Mouse (Mus musculus) embryonic stem cell, embryonic (primary cell): Measurements from ENCODE around the gene Ska3.
"Not testable (repeated sequence)": the region's sequence is repeated elsewhere in the genome, so short reads cannot be mapped to it uniquely, and the experiment has no call there.

Experiments used
- CTCF ChIA-PET, 4 experiments: fragments of 300-600 bp in 2 of 4; fragments of 350-600 bp in 2 of 4; sonication (Branson Sonifier 250); formaldehyde crosslinking; loops; one replicate each; lab custom pipeline; 2022; ENCODE audit warnings: inconsistent platforms in 2 of 4; lab: Charles Lee
- POLR2A ChIA-PET, 4 experiments: fragments of 300-600 bp in 2 of 4; fragments of 350-600 bp in 2 of 4; sonication (Branson Sonifier 250); formaldehyde crosslinking; loops; one replicate each; lab custom pipeline; 2022; ENCODE audit warnings: antibody characterized with exemption in 4 of 4, inconsistent platforms in 1 of 4; lab: Charles Lee

Ska3 gene

DNA sequence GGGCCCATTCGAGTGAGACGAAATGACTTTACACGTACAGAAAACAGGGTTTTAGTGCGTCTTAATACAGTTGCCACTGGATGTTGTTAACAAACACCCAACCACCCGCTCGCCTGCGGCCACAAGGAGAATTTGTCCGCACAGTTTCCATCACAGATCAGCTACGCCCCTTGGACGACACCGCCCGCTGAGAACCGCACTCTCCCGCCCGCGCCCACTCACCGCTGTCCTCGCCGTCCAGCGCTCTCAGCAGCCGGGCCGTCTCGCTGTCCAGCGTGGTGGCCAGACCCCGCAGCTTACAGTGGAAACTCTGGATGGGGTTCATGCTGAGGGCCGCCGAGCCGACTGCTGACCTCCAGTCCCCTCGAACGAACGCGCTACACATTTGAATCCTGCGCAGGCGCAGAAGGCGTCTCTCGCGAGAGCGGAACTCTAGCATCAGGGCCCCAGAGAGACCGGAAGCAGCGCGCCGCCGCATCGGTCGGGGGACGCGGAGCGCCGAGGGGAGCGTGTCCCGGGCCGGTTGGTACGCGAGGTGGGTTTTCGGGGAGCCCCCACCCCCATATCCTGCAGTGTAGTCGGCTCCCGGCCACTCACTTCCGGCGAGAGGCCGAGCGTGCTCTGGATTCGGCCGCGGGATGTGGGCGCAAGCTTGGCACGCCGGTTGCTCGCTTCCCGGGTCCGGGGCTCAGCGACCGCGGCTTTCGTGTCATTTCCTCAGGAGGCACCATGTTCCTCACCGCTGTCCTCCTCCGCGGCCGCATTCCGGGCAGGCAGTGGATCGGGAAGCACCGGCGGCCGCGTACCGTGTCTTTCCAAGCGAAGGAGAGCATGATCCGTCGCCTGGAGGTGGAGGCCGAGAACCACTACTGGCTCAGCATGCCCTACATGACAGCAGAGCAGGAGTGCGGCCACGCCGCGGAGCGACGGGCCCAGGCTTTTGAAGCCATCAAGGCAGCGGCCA lies at the start of gene Ska3, which contains the start of gene Mrpl57:
Gene Ska3, minus strand, starts transcription at position 398 of the 964 bp plus-strand sequence.
Gene Mrpl57, plus strand, starts transcription at position 447 of the 964 bp plus-strand sequence.
- CTCF ChIA-PET, result interaction anchor here in 2 of 4 experiments (0.6 to 2.1 kb wide), 2 partner anchors 28 to 257 kb away, joined by 3 to 4 read pairs; no protein-coding TSS in a partner anchor
- POLR2A ChIA-PET, result interaction anchor here in 3 of 4 experiments (0.5 to 4.2 kb wide), 47 partner anchors 8 to 501 kb away, joined by 3 to 24 read pairs (median 4); partner anchors contain the start of genes Sap18 (in 3 of the 3), Zdhhc20 (in 2 of the 3) and Gm49361 (in 1 of the 3)

DNA sequence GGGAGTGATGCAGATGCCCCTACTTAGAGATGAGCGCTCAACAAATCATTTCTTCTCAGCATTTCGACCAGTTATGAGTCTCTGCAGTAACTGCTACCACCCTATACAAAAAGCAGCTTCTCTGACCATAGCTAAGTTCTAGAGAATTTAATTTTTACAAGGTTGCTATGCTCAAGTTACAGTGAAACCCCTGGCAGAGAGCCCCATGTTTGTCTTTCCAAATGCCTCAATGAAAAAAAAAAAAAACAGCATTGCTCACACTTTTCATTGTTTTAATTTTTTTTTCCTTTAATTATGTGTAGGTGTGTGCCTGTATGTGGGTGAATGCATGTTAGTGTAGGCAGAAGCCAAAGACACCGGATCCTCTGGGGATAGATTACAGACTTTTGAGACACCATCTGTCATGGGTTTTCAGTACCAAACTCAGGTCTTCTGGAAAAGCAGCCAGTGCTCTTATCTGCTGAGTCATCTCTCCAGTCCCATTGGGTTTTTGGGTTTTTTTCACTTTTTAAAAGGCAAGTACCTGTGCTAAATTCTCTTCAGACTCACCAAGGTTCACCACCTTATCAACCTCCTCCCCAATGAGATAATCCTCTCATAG lies 40.8 kb upstream of the Ska3 start:
- CTCF ChIA-PET, result interaction anchor here in 3 of 4 experiments (0.6 to 1.0 kb wide), 3 partner anchors 9 to 120 kb away, joined by 3 to 4 read pairs (median 4); no protein-coding TSS in a partner anchor
- POLR2A ChIA-PET, result interaction anchor here in 3 of 4 experiments (0.7 to 2.0 kb wide), 13 partner anchors 8 to 135 kb away, joined by 3 to 8 read pairs (median 4); partner anchors contain the start of gene Zdhhc20 (in 1 of the 3)

GRCm38 (mm10) chr14:57865256-57865655 lies 39.3 kb upstream of the Ska3 start:
- POLR2A ChIA-PET, result interaction anchor here in 1 of 4 experiments (1.8 kb wide), 1 partner anchor 12 kb away, joined by 6 read pairs; no protein-coding TSS in a partner anchor
- CTCF ChIA-PET, result no interaction called here

DNA sequence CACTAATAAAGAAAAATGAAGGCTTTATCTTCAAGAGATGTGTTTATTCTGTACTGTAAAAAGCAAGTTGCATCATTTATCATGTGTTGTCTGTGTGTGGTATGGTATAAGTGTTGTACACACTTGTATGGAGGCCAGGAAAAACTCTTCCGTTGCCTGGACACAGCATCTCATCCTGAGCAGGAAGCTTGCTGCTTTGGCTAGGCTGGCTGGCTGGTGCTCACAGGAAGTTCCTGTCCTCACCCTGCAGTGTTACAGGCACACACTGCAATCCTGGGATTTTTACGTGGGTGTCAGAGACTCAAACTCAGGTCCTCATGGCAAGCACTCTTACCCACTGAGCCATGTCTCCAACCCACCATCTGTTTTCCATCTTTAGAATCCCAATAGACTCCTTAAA lies 37.1 kb upstream of the Ska3 start:
- ChIA-PET POLR2A (interaction anchor here in 2 of 4 experiments (0.6 to 3.9 kb wide), 13 partner anchors 9 to 187 kb away, joined by 3 to 24 read pairs (median 8); partner anchors contain the start of genes Zdhhc20 (in 2 of the 2) and Sap18 (in 1 of the 2)), CTCF (no interaction called here)

DNA sequence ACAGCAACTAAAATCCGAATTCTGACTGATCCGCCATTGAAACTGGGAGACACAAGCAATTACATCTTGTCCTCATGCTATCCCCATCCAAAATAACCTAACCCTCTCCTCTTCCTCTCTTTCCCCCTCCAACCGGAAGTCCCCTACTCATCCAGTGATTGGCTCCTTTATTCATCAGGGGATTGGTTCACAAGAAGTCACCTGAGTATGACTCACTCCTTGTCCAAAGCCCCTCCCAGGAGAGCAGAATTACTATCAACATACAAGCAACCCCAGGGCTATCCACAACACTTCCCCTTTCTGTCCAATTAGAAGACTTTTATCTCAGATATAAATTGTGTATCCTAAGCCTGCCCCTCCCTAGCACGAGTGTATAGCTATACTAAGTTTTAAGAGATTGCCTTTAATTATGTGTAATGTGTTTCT lies 36.0 kb upstream of the Ska3 start:
- POLR2A ChIA-PET, result interaction anchor here in 2 of 4 experiments (0.8 to 4.1 kb wide), 24 partner anchors 8 to 65 kb away, joined by 3 to 24 read pairs (median 5); partner anchors contain the start of genes Mrpl57 (in 2 of the 2), Ska3 (in 2 of the 2), Zdhhc20 (in 2 of the 2) and Sap18 (in 1 of the 2)
- CTCF ChIA-PET, result interaction anchor here in 1 of 4 experiments (1.0 kb wide), 1 partner anchor 38 kb away, joined by 3 read pairs; no protein-coding TSS in a partner anchor

DNA sequence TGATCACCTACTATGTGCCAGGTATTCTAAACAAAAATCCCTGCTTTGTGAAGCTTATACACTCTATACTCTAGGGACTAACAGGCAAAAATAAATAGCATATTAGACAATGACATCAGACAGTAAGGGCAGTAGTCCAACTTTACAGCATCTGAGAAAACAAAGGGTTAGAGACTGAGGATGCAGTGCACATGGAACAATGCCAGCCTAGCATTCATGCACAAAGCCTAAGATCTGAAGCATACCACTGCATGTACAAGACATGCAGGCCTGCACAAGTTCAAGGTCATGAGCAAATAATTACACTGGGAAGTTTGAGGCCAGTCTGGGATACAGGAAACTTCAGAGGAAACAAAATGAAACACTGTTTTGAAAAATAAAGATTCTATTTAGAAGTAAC lies 33.5 kb upstream of the Ska3 start:
- POLR2A ChIA-PET, result interaction anchor here in 2 of 4 experiments (0.9 to 4.1 kb wide), 9 partner anchors 8 to 33 kb away, joined by 3 to 24 read pairs (median 7); partner anchors contain the start of genes Mrpl57 (in 1 of the 2), Ska3 (in 1 of the 2) and Zdhhc20 (in 1 of the 2)

DNA sequence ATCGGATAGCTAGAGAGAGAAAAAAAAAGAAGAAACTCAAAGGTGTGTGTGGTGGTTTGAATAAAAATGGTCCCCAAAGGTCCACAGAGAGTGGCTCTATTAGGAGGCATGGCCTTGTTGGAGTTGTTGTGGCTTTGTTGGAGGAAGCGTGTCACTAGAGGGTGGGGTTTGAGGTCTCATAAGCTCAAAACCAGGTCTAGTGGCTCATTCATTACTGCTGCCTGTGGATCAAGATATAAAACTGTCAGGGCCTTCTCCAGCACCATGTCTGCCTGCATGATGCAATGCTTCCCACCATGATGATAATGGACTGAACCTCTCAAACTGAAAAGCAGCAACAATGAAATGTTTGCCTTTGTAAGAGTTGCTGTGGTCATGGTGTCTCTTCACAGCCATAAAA lies 32.6 kb upstream of the Ska3 start:
- ChIA-PET POLR2A (interaction anchor here in 2 of 4 experiments (0.8 to 4.1 kb wide), 11 partner anchors 8 to 53 kb away, joined by 3 to 18 read pairs (median 4); partner anchors contain the start of genes Mrpl57 (in 1 of the 2), Ska3 (in 1 of the 2) and Zdhhc20 (in 1 of the 2)), CTCF (no interaction called here)

More for the DNA sequence above, 33.5 kb upstream of the Ska3 start:
- CTCF ChIA-PET, result no interaction called here

GRCm38 (mm10) chr14:57856037-57856436 lies 30.1 kb upstream of the Ska3 start:
- CTCF ChIA-PET, result not testable (repeated sequence)
- POLR2A ChIA-PET, result interaction anchor here in 2 of 4 experiments (0.6 to 1.4 kb wide), 4 partner anchors 34 to 112 kb away, joined by 3 to 4 read pairs (median 3); partner anchors contain the start of gene Zdhhc20 (in 2 of the 2)

DNA sequence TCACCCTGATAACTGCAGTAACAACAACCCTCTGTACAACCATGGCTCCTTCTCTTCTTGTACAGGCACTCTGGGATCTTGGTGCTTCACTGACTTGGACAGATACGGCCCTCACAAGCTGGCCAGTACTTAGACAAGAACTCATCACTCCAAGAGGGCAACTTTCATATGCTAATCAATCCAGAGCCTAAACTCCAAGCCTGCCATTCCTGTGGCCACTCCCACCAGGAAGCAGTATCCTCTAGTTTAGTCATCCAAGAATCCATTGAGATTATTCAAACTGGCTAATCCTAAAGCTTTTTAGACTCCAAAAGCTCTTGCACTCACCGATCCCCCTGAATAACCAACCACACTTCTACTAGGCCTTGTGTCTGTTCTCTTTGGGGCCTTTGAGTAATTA lies 27.0 kb upstream of the Ska3 start:
- ChIA-PET POLR2A (interaction anchor here (0.5 to 3.1 kb wide), 40 partner anchors 8 to 198 kb away, joined by 3 to 24 read pairs (median 4); partner anchors contain the start of genes Ska3 (in 2 of the 4), Zdhhc20 (in 2 of the 4), Mrpl57 (in 1 of the 4) and Xpo4 (in 1 of the 4)), CTCF (interaction anchor here in 2 of 4 experiments (1.3 to 1.4 kb wide), 2 partner anchors 27 to 59 kb away, joined by 3 to 4 read pairs; partner anchors contain the start of genes Mrpl57 (in 1 of the 2) and Ska3 (in 1 of the 2))

DNA sequence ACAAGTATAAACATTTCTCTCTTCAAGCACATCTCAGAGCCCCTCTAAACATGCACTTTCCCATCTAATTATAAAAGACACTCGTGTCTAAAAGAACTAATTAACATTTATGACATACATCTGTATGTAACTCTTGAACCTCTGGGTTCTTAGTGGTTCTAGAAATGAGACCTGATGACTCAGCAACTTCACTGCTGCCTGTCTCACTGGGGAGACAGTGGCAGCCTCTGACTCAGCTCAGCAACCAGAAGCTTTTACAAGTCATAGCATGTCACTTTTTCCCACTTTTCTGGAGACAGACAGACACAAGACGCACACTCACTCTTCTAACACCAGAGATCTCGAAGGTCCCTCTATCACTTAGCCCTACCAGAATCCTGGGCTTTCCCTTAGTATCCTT lies 24.3 kb upstream of the Ska3 start:
- POLR2A ChIA-PET, result interaction anchor here (0.6 to 3.4 kb wide), 25 partner anchors 9 to 106 kb away, joined by 3 to 14 read pairs (median 4); partner anchors contain the start of genes Zdhhc20 (in 3 of the 4), Mrpl57 (in 2 of the 4) and Ska3 (in 2 of the 4)
- CTCF ChIA-PET, result no interaction called here

DNA sequence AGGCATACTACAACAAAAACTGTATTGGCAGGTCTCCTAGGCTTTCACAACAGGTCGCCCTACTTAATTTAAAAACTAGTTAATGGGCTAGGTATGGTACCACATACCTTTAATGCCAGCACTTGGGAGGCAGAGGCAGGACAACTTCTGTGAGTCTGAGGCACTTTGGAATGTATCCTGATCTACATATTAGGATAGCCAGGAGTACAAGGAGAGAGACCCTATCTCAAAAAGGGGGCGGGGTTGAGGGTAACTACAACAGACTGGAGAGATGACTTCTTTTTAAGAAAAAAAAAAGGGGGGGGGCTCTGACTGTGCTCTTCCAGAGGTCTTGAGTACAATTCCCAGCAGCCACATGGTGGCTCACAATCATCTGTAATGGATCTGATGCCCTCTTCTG lies 22.7 kb upstream of the Ska3 start:
- CTCF ChIA-PET, result interaction anchor here in 1 of 4 experiments (0.7 kb wide), 1 partner anchor 36 kb away, joined by 4 read pairs; no protein-coding TSS in a partner anchor
- POLR2A ChIA-PET, result interaction anchor here in 3 of 4 experiments (0.6 to 3.4 kb wide), 7 partner anchors 23 to 725 kb away, joined by 3 to 14 read pairs (median 5); partner anchors contain the start of genes Mrpl57 (in 1 of the 3), Ska3 (in 1 of the 3) and Zdhhc20 (in 1 of the 3)

DNA sequence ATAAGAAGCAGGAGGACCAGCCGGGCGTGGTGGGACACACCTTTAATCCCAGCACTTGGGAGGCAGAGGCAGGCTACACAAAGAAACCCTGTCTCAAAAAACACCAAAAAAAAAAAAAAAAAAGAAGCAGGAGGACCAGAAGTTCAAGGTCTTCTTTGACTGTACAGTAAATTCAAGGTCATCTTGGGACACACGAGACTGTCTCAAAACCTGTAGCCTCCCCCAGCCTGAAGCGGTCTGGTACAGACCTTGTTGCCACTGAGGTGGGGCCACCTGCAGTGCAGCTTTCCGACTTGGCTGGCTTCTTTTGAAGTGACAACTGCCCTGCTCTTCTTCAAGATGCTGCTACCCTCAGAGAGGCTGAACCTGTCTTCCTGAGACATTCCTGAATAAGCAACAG lies 22.1 kb upstream of the Ska3 start:
- ChIA-PET CTCF (interaction anchor here in 1 of 4 experiments (0.6 kb wide), 1 partner anchor 59 kb away, joined by 4 read pairs; no protein-coding TSS in a partner anchor), POLR2A (interaction anchor here in 3 of 4 experiments (0.6 to 1.5 kb wide), 7 partner anchors 10 to 219 kb away, joined by 3 to 5 read pairs (median 3); partner anchors contain the start of genes Sap18 (in 1 of the 3) and Zdhhc20 (in 1 of the 3))

- CTCF ChIA-PET, result interaction anchor here in 1 of 4 experiments (0.7 kb wide), 1 partner anchor 45 kb away, joined by 4 read pairs; the partner anchor contains the start of gene Zdhhc20
- POLR2A ChIA-PET, result interaction anchor here in 3 of 4 experiments (0.6 to 2.3 kb wide), 8 partner anchors 8 to 409 kb away, joined by 3 to 7 read pairs (median 3); no protein-coding TSS in a partner anchor
Observed at GRCm38 (mm10) chr14:57844535-57844934, 18.6 kb upstream of the Ska3 start.

- CTCF ChIA-PET, result no interaction called here
- POLR2A ChIA-PET, result interaction anchor here in 1 of 4 experiments (2.3 kb wide), 1 partner anchor 29 kb away, joined by 8 read pairs; no protein-coding TSS in a partner anchor
Observed at GRCm38 (mm10) chr14:57835157-57835556, 9.2 kb upstream of the Ska3 start.

DNA sequence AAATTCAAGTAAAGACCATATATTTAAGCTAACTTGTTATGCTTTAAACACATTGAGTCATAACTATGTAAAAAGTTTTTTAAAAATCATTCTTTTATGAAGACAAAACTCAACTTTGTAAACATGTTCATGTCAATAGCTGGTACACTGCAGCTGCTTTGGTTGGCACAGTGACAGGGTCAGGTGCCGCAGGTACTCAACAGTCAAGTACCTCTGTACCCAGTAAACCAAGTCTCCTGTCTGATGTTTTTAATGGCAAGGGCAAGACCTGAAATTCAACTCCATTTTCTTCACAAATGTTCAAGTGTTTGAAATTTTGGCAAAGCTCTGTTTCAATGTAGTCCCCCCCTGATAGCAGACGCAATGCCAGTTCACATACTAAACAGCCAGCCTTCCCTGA lies 7.5 kb upstream of the Ska3 start:
- ChIA-PET POLR2A (interaction anchor here in 3 of 4 experiments (0.5 to 4.6 kb wide), 10 partner anchors 8 to 178 kb away, joined by 3 to 24 read pairs (median 6); partner anchors contain the start of gene Zdhhc20 (in 1 of the 3)), CTCF (no interaction called here)

- CTCF ChIA-PET, result interaction anchor here in 2 of 4 experiments (0.6 to 2.1 kb wide), 2 partner anchors 26 to 88 kb away, joined by 4 to 8 read pairs; no protein-coding TSS in a partner anchor
Observed at GRCm38 (mm10) chr14:57827284-57827683, 1.3 kb upstream of the Ska3 start.

More at GRCm38 (mm10) chr14:57827284-57827683, 1.3 kb upstream of the Ska3 start:
- POLR2A ChIA-PET, result interaction anchor here in 3 of 4 experiments (0.6 to 4.2 kb wide), 31 partner anchors 9 to 683 kb away, joined by 3 to 24 read pairs (median 5); partner anchors contain the start of genes Sap18 (in 1 of the 3) and Zdhhc20 (in 1 of the 3)
